Mouse (Mus musculus) urinary bladder, postnatal 14 days (tissue): ENCODE measurements around the gene Pibf1.

ENCODE experiments used
- DNase-seq: peaks from one replicate; pipeline ENCODE4 v3.0.0; 2021; ENCODE audit warnings: low spot score

The Pibf1 gene

GRCm38 (mm10) chr14:99141786-99142633, 42.8 kb downstream of the Pibf1 start:
- peak; percentile 89 for DNase-seq

GRCm38 (mm10) chr14:99146841-99147240, 47.6 kb downstream of the Pibf1 start:
- DNase-seq = no peak

GRCm38 (mm10) chr14:99152683-99153082, 53.5 kb downstream of the Pibf1 start:
- DNase-seq = no peak

- DNase-seq = no peak
Measured at GRCm38 (mm10) chr14:99159940-99160339, 60.7 kb downstream of the Pibf1 start.

GRCm38 (mm10) chr14:99163051-99163450, 63.8 kb downstream of the Pibf1 start:
- no peak for DNase-seq

GRCm38 (mm10) chr14:99174138-99174745, 75.0 kb downstream of the Pibf1 start:
- DNase-seq = peak; percentile 11

- DNase-seq = peak; percentile 68
Measured at GRCm38 (mm10) chr14:99176559-99176958, 77.3 kb downstream of the Pibf1 start.

- no peak for DNase-seq
Measured at GRCm38 (mm10) chr14:99190153-99190790, 91.0 kb downstream of the Pibf1 start.

- DNase-seq = no peak
Measured at GRCm38 (mm10) chr14:99205865-99206264, 106.6 kb downstream of the Pibf1 start.

- no peak for DNase-seq
Measured at GRCm38 (mm10) chr14:99206591-99206990, 107.4 kb downstream of the Pibf1 start.

GRCm38 (mm10) chr14:99210431-99210830, 111.2 kb downstream of the Pibf1 start:
- DNase-seq = no peak

GRCm38 (mm10) chr14:99218396-99219012, 119.3 kb downstream of the Pibf1 start:
- DNase-seq = no peak

GRCm38 (mm10) chr14:99219757-99220171, 120.5 kb downstream of the Pibf1 start:
- DNase-seq = no peak

- DNase-seq = no peak
Measured at GRCm38 (mm10) chr14:99225929-99226328, 126.7 kb downstream of the Pibf1 start.

- DNase-seq = no peak
Measured at GRCm38 (mm10) chr14:99229071-99229780, 130.0 kb downstream of the Pibf1 start.

- DNase-seq = no peak
Measured at GRCm38 (mm10) chr14:99233056-99233455, 133.8 kb downstream of the Pibf1 start.

GRCm38 (mm10) chr14:99237115-99237514, 137.9 kb downstream of the Pibf1 start:
- DNase-seq = no peak

GRCm38 (mm10) chr14:99240563-99240962, 141.3 kb downstream of the Pibf1 start:
- DNase-seq = no peak

GRCm38 (mm10) chr14:99244508-99244907, 145.3 kb downstream of the Pibf1 start:
- no peak for DNase-seq

GRCm38 (mm10) chr14:99262026-99262425, 162.8 kb downstream of the Pibf1 start:
- no peak for DNase-seq

GRCm38 (mm10) chr14:99263816-99264215, 164.6 kb downstream of the Pibf1 start:
- no peak for DNase-seq

- DNase-seq = no peak
Measured at GRCm38 (mm10) chr14:99265791-99266190, 166.6 kb downstream of the Pibf1 start.
